Mouse (Mus musculus) forebrain, embryonic 14.5 days (tissue): ENCODE measurements around the gene Tiparp. TPM values are rescaled to one million over a fixed set of nuclear protein-coding genes. Genes with fewer than 3 reads are reported as not detected.

ENCODE experiments used
- ATAC-seq: fragments of 200-750 bp; cut with Nextera tagmentation; 2 replicates; pipeline ENCODE4 v1.8.0; 2017; ENCODE audit warnings: mild to moderate bottlenecking, moderate library complexity
- DNase-seq: peaks from one replicate; pipeline ENCODE4 v3.0.0-alpha.2; 2015; ENCODE audit warnings: low spot score
- H3K27ac ChIP-seq: fragments of 300-500 bp; sonication (generic); 2 replicates; pipeline ENCODE4 v1.5.1; 2014; ENCODE audit warnings: low read depth, mild to moderate bottlenecking, control low read depth, low read length, moderate library complexity
- H3K27me3 ChIP-seq: fragments of 300-500 bp; sonication (generic); replicated peaks from 2 replicates; pipeline ENCODE4 v1.6.1; 2014; ENCODE audit warnings: low read length, control low read depth, mixed read lengths; ENCODE audit not compliant: control insufficient read depth, insufficient read depth
- H3K36me3 ChIP-seq: fragments of 300-500 bp; sonication (generic); 2 replicates; pipeline ENCODE4 v1.6.1; 2014; ENCODE audit warnings: low read length, control low read depth; ENCODE audit not compliant: control insufficient read depth, insufficient read depth
- H3K4me1 ChIP-seq: fragments of 300-500 bp; sonication (generic); 2 replicates; pipeline ENCODE4 v1.6.1; 2014; ENCODE audit warnings: antibody characterized with exemption, low read length, control low read depth; ENCODE audit not compliant: control insufficient read depth, insufficient read depth
- H3K4me2 ChIP-seq: fragments of 300-500 bp; sonication (generic); 2 replicates; pipeline ENCODE4 v1.6.1; 2014; ENCODE audit warnings: mild to moderate bottlenecking, control low read depth, low read length
- H3K4me3 ChIP-seq: fragments of 300-500 bp; sonication (generic); 2 replicates; pipeline ENCODE4 v1.5.1; 2014; ENCODE audit warnings: low read depth, low read length, control low read depth
- H3K9ac ChIP-seq: fragments of 300-500 bp; sonication (generic); 2 replicates; pipeline ENCODE4 v1.6.1; 2014; ENCODE audit warnings: mild to moderate bottlenecking, low read length, control low read depth, moderate library complexity
- H3K9me3 ChIP-seq: fragments of 300-500 bp; sonication (generic); replicated peaks from 2 replicates; pipeline ENCODE4 v1.6.1; 2016; ENCODE audit warnings: low read length, control low read depth, mixed read lengths; ENCODE audit not compliant: control insufficient read depth
- WGBS: fragments of 180-500 bp; shearing (Covaris S2); extraction: QIAGEN DNeasy Blood & Tissue Kit; methylation state at CpG from one replicate; pipeline ENCODE4 v1.1.7; 2014; 5-methylcytosine and 5-hydroxymethylcytosine counted together
- polyA plus RNA-seq: library from polyadenylated mRNA; unstranded; fragments of >200 nt; fragmentation: Nextera tagmentation; extraction: Ambion mirVana; gene quantifications from 2 replicates; pipeline ENCODE4 v1.2.1, GENCODE M21; 2014

Tiparp gene
- polyA plus RNA-seq, 1 experiment from 2014 or later, result 36.0 TPM

DNA sequence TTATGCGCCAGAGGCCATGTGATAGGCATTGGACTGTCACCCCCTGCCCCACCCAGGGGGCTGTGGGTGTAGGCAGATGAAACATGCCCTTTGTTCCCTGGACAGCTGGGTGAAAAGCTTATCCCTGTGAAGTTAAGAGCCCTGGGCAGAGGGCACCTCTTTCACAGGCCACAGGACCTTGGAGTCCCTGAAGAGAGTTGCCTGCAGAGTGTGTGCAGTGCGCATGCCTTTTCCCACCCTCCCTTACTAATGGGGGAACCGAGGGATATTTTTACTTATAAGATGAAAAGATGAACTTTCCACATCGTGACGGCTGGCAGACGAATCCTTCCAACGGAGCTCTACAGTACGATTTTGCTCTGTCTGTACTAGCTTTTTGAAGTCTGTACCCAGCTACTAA lies 57.1 kb downstream of the Tiparp start:
- peaks cover 8% of the 10 kb centered on the region; the same call in 1 of the 2 replicates for H3K4me1 ChIP-seq
- H3K9me3 ChIP-seq, result no peaks in the 10 kb centered on the region
- H3K9ac ChIP-seq, result no peak overlapping the region
- H3K4me2 ChIP-seq, result no peak overlapping the region
- no peaks in the 10 kb centered on the region for H3K27me3 ChIP-seq
- DNase-seq (no peak), ATAC-seq (peak; percentile 30; the same call in 1 of the 2 replicates)
- no peak overlapping the region for H3K4me3 ChIP-seq
- H3K27ac ChIP-seq, result no peak overlapping the region
- WGBS, result 72% methylated on average over 8 of the region's 8 CpGs
- H3K36me3 ChIP-seq, result no peaks in the 10 kb centered on the region

DNA sequence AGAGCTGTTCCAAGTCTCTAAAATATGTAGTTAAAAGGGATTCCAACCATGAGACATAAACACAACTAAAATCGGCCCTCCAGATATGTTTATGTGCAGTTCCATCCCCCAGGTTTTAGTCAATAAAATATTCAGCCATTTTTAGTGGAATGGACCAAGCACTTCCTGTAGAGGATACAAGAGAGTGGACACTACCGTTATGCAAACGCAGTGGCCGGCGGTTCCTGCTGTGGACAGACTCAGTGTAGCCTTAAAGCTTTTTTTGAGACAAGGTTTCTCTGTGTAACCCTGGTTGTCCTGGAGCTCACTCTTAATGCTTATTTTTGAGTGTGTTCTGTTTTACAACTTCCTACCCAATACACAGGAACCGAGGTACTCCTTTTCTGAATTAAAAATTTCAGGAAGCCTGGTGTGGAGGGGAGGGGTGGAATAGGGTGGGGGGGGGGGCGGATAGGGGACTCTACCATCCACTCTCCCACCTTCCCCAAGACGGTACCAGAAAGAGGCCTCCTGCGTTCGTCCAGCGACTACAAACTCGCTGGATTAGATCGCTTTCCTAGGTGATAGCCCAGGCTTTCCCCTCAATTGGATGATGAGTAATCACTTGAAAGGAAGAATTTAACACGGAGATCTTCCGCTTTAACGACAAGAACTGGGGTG lies 57.7 kb downstream of the Tiparp start:
- H3K27ac ChIP-seq, result no peak overlapping the region
- H3K36me3 ChIP-seq, result no peaks in the 10 kb centered on the region
- H3K4me2 ChIP-seq, result peak overlapping the region; percentile 50
- H3K27me3 ChIP-seq, result no peaks in the 10 kb centered on the region
- H3K9ac ChIP-seq, result peak overlapping the region; percentile 42
- no peaks in the 10 kb centered on the region for H3K9me3 ChIP-seq
- DNase-seq, result no peak
- peaks cover 8% of the 10 kb centered on the region; the same call in 1 of the 2 replicates for H3K4me1 ChIP-seq
- H3K4me3 ChIP-seq, result peak overlapping the region; percentile 20
- 22% methylated on average over 16 of the region's 16 CpGs for WGBS
- peak; percentile 56; the same call in 1 of the 2 replicates for ATAC-seq

DNA sequence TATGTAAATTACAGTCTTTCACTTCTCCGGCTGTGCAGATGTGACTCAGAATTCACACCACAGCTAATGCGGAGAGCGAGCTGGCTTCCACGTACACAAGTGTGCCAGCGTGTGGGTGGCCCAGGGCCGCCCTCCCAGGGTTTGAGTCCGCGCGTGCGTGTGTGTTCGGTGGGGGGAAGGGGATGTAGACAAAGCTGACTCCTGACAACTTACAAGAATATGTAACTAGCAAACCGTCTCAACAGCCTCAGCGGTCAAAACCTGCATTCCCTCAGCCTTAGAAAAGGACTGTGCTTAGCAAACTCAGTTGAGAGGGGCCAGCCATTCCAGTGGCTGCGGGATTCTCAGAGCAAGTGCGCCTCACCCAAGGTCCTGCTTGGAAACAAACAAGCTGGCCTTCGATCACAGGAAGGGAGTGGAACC lies 58.3 kb downstream of the Tiparp start:
- WGBS, result under 1% methylated on average over 16 of the region's 16 CpGs
- Histone ChIP-seq H3K36me3 (no peaks in the 10 kb centered on the region), H3K4me2 (peak overlapping the region; percentile 50), H3K9ac (peak overlapping the region; percentile 42), H3K4me3 (peak overlapping the region; percentile 20), H3K27me3 (no peaks in the 10 kb centered on the region), H3K9me3 (no peaks in the 10 kb centered on the region), H3K4me1 (peaks cover 8% of the 10 kb centered on the region; the same call in 1 of the 2 replicates), H3K27ac (no peak overlapping the region)
- ATAC-seq (peak; percentile 86), DNase-seq (peak; percentile 66)

DNA sequence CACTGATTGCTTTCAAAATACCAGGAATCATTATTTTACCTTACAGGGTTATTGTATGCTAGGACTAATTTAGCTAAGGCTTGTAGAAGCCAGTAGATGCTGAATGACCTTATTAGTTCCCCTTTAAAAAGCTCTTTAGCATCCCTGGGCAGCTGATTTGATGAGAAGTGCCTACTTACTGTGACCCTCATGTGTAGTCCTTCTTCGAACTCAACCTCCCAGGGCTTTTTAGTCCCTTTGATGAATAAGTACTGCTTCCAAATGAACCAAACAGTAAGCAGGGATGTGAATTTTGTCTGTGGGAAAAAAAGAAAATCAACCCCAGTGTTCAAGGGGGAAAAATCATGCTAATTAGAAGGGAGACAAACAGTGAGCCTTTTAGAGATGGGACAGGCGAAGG lies 58.8 kb downstream of the Tiparp start:
- no peaks in the 10 kb centered on the region for H3K9me3 ChIP-seq
- WGBS, result 27% methylated on average over 2 of the region's 2 CpGs
- no peaks in the 10 kb centered on the region for H3K36me3 ChIP-seq
- H3K27me3 ChIP-seq, result no peaks in the 10 kb centered on the region
- H3K27ac ChIP-seq, result no peak overlapping the region
- H3K4me3 ChIP-seq, result peak overlapping the region; percentile 20
- H3K4me2 ChIP-seq, result peak overlapping the region; percentile 50
- DNase-seq (no peak), ATAC-seq (no peak)
- H3K4me1 ChIP-seq, result peaks cover 8% of the 10 kb centered on the region; the same call in 1 of the 2 replicates
- no peak overlapping the region for H3K9ac ChIP-seq

DNA sequence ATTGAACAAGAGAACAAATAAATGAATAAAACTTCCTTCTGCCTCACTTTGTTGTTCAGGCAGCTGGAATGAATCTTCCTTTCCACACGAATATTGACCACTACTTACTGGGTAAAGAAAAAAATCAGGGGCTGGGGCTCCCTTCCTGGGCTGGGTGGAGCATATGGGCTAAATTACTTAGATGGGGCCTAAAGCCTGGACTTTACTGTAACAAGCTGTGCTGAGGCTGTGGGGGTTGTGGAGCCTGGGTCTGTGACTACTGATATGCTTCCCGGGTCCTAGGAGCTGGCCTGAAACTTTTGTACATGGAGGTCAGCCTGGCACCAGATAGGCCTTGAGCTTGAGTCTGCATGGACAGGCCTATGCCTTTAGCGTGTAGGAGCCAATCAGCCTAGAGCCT lies 60.2 kb downstream of the Tiparp start:
- Histone ChIP-seq H3K27ac (no peak overlapping the region), H3K36me3 (no peaks in the 10 kb centered on the region), H3K4me2 (no peak overlapping the region), H3K9ac (no peak overlapping the region), H3K27me3 (no peaks in the 10 kb centered on the region), H3K4me3 (no peak overlapping the region), H3K4me1 (peaks cover 8% of the 10 kb centered on the region; the same call in 1 of the 2 replicates), H3K9me3 (no peaks in the 10 kb centered on the region)
- DNase-seq (no peak), ATAC-seq (no peak)
- WGBS, result 68% methylated on average over 3 of the region's 3 CpGs

DNA sequence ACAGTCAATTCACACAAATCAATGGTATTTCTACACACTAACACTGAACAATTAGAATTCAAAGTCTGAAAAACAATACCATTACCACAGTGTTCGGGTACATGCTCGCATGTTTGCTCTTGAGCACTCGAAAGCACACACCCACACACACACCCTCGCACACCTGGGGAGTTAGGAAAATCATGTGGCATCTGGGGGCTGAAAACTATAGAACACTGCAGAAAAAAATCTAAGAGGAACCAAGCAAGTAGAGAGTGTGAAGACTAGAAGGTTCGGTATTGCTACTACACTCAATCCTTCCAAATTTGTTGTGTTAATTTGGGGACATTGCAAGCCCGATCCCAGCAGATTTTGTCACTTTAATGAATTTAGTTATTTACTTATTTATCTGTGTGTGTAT lies 64.6 kb downstream of the Tiparp start:
- Histone ChIP-seq H3K4me3 (no peak overlapping the region), H3K4me2 (no peak overlapping the region), H3K9me3 (no peaks in the 10 kb centered on the region), H3K27me3 (no peaks in the 10 kb centered on the region), H3K36me3 (no peaks in the 10 kb centered on the region), H3K4me1 (peaks cover 3% of the 10 kb centered on the region; the same call in 1 of the 2 replicates), H3K27ac (no peak overlapping the region), H3K9ac (no peak overlapping the region)
- no peak for ATAC-seq
- no peak for DNase-seq
- WGBS, result 91% methylated on average over 6 of the region's 6 CpGs

DNA sequence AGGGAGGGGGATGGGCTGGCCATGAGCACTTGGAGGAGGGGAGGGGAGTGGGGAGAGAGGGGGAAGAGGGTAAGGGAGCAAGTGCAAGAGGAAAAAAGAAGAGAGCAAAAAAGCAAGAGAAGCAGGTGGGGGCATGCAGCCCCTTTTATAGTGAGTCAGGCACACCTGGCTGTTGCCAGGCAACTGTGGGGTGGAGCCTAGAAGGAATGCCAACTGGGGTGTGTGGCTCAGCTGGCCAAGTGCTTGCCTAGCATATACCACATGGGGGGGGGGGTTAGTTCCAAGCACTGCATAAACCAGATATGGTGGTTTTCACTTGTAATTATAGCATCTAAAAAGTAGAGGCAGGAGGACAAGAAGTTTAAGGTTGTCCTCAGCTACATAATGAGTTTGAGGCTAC lies 66.3 kb downstream of the Tiparp start:
- Histone ChIP-seq H3K4me3 (no peak overlapping the region), H3K27ac (no peak overlapping the region), H3K36me3 (no peaks in the 10 kb centered on the region), H3K9ac (no peak overlapping the region), H3K27me3 (no peaks in the 10 kb centered on the region), H3K9me3 (no peaks in the 10 kb centered on the region), H3K4me2 (no peak overlapping the region), H3K4me1 (peaks cover 3% of the 10 kb centered on the region)
- DNase-seq (no peak), ATAC-seq (no peak)

DNA sequence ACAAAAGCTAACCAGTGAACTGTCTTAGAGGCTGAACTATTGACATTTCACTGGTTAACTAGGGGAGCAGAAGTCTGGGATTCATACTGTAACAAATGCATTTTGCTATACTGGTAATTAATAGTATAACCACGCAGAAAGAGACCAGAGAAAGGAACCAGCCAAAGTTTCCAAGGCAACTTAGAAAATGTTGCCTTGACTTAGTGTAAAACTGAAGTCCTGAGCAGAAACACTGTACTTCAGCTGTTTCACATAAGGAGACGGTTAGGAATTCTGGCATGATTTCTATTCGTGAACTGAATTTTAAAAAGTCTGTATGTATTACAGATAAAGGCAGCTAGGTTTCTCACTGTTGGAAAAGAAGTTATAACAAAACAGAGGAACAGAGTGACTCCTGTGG lies 67.0 kb downstream of the Tiparp start:
- peaks cover 3% of the 10 kb centered on the region for H3K4me1 ChIP-seq
- no peaks in the 10 kb centered on the region for H3K27me3 ChIP-seq
- H3K9ac ChIP-seq, result no peak overlapping the region
- no peak overlapping the region for H3K4me2 ChIP-seq
- no peaks in the 10 kb centered on the region for H3K9me3 ChIP-seq
- no peak overlapping the region for H3K4me3 ChIP-seq
- no peak overlapping the region for H3K27ac ChIP-seq
- WGBS, result 82% methylated on average over 3 of the region's 3 CpGs
- H3K36me3 ChIP-seq, result no peaks in the 10 kb centered on the region
- ATAC-seq, result no peak
- no peak for DNase-seq

DNA sequence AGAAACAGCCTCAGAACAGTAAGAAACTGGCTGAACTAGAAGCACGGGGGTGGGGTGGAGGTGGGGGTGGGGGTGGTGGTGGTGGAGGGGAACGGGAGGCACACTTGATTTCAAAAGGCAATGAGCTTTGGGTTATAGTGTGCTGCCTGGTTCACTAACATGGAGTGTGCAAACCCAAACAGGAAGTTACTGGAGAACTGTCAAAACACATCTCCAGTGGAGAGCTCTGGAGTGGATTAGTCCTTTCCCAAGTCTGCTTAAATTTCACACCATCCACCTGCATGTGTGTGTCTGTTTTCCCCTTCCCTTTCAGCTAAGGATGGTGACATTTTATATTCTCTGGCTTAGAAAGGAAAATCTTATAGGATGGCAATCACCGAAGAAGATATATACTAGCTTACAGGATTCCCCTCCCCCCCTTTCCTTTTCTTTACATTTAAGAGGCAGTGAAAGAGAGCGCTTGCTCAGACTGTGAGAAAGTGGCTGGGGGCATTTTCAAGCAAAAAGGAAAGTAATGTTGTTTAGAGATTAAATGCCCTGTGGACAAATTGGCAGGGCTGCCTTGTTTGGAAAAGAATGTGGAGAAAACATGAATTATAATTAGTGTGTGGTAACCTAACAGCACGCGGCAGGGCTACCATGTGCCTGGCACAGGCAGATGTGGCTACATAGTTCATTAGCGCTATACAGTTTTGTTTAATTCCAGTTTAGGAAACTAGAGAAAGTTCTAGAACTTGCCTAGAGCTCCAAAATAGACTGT lies 70.0 kb downstream of the Tiparp start:
- H3K9ac ChIP-seq, result no peak overlapping the region
- H3K4me1 ChIP-seq, result peaks cover 3% of the 10 kb centered on the region
- no peaks in the 10 kb centered on the region for H3K9me3 ChIP-seq
- ATAC-seq (0 out of 2 replicates have a peak, but pooled peaks have one; percentile 23), DNase-seq (peak; percentile 38)
- no peak overlapping the region for H3K27ac ChIP-seq
- no peaks in the 10 kb centered on the region for H3K27me3 ChIP-seq
- H3K4me2 ChIP-seq, result no peak overlapping the region
- H3K4me3 ChIP-seq, result no peak overlapping the region
- H3K36me3 ChIP-seq, result no peaks in the 10 kb centered on the region
- 28% methylated on average over 7 of the region's 7 CpGs for WGBS
